Mouse (Mus musculus) limb, embryonic 15.5 days (tissue): ENCODE measurements around the gene Cars. TPM values are rescaled to one million over a fixed set of nuclear protein-coding genes. Genes with fewer than 3 reads are reported as not detected.

ENCODE experiments used
- ATAC-seq: fragments of 200-750 bp; cut with Nextera tagmentation; 2 replicates; pipeline ENCODE4 v1.8.0; 2017; ENCODE audit warnings: low read depth, moderate TSS enrichment; ENCODE audit not compliant: insufficient number of reproducible peaks, low FRiP score, low TSS enrichment
- H3K27ac ChIP-seq: fragments of 300-500 bp; sonication (generic); 2 replicates; pipeline ENCODE4 v1.5.1; 2015; ENCODE audit warnings: moderate library complexity, mild to moderate bottlenecking, inconsistent platforms
- H3K27me3 ChIP-seq: fragments of 300-500 bp; sonication (generic); 2 replicates; pipeline ENCODE4 v1.6.1; 2015; ENCODE audit warnings: inconsistent platforms
- H3K36me3 ChIP-seq: fragments of 300-500 bp; sonication (generic); 2 replicates; pipeline ENCODE4 v1.6.1; 2015; ENCODE audit warnings: inconsistent platforms
- H3K4me1 ChIP-seq: fragments of 300-500 bp; sonication (generic); 2 replicates; pipeline ENCODE4 v1.6.1; 2015; ENCODE audit warnings: inconsistent platforms
- H3K4me2 ChIP-seq: fragments of 300-500 bp; sonication (generic); 2 replicates; pipeline ENCODE4 v1.6.1; 2015; ENCODE audit warnings: mild to moderate bottlenecking, inconsistent platforms
- H3K4me3 ChIP-seq: fragments of 300-500 bp; sonication (generic); 2 replicates; pipeline ENCODE4 v1.5.1; 2015; ENCODE audit warnings: mild to moderate bottlenecking, inconsistent platforms
- H3K9ac ChIP-seq: fragments of 300-500 bp; sonication (generic); 2 replicates; pipeline ENCODE4 v1.6.1; 2015; ENCODE audit warnings: inconsistent platforms
- H3K9me3 ChIP-seq: fragments of 300-500 bp; sonication (generic); 2 replicates; pipeline ENCODE4 v1.6.1; 2016; ENCODE audit warnings: inconsistent platforms
- whole genome bisulfite sequencing: fragments of 180-500 bp; shearing (Covaris S2); methylation state at CpG from one replicate; pipeline ENCODE4 v1.1.7; 2015; 5-methylcytosine and 5-hydroxymethylcytosine counted together
- polyA plus RNA-seq: library from polyadenylated mRNA; unstranded; fragments of >200 nt; fragmentation: Nextera tagmentation; extraction: Ambion mirVana; gene quantifications from 2 replicates; pipeline ENCODE4 v1.2.1, GENCODE M21; 2015

The Cars gene
- polyA plus RNA-seq, 1 experiment from 2014 or later: 61.9 TPM

DNA sequence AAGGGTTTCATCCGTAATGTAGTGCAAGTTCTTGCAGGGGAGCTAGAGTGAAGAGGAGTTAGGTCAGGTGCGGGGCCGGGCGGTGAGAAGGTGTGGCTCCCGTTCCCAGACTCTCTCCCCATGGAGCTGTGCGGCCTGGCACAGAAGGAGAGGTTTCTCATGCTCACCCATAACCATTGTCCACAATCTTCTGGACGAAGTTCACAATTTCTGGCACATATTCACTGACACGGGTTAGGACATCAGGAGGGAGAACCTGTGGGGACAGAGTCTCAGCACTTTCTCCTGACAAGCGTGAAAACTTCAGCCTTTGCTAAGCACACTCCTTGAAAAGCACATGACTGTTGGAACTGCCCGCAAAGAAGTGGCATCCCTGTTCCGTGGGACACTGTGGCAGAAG, 24.1 kb downstream of the Cars start:
- Histone ChIP-seq H3K27ac (no peak overlapping the region), H3K9me3 (no peaks in the 10 kb centered on the region), H3K9ac (no peak overlapping the region), H3K36me3 (peaks cover 98% of the 10 kb centered on the region), H3K4me2 (no peak overlapping the region), H3K27me3 (no peaks in the 10 kb centered on the region), H3K4me1 (no peaks in the 10 kb centered on the region), H3K4me3 (no peak overlapping the region)
- ATAC-seq: no peak
- WGBS: 95% methylated on average over 11 of the region's 11 CpGs

DNA sequence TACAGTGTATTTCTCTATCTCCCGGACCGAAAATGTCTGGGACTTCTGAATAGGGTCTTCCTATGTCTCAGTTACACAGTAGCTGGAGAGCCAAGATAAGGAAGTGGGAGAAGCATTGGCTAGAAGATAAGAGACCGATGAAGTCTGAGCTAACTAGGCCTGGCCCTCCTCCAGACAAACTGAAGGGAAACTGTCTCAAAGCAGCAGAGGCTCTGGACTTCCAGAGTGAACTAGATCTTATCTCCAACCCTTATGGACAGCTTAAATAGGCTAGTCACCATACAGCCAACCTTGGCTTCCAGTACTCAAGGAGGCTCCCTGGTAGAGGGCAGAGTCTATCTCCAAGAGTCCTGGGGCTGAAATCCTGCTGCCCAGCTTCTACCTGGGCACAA, 34.2 kb downstream of the Cars start:
- Histone ChIP-seq H3K9me3 (no peaks in the 10 kb centered on the region), H3K27ac (no peak overlapping the region), H3K27me3 (no peaks in the 10 kb centered on the region), H3K36me3 (peaks cover 98% of the 10 kb centered on the region), H3K4me2 (no peak overlapping the region), H3K4me1 (no peaks in the 10 kb centered on the region), H3K9ac (no peak overlapping the region), H3K4me3 (no peak overlapping the region)
- ATAC-seq: no peak
- 94% methylated on average over 3 of the region's 3 CpGs for WGBS

DNA sequence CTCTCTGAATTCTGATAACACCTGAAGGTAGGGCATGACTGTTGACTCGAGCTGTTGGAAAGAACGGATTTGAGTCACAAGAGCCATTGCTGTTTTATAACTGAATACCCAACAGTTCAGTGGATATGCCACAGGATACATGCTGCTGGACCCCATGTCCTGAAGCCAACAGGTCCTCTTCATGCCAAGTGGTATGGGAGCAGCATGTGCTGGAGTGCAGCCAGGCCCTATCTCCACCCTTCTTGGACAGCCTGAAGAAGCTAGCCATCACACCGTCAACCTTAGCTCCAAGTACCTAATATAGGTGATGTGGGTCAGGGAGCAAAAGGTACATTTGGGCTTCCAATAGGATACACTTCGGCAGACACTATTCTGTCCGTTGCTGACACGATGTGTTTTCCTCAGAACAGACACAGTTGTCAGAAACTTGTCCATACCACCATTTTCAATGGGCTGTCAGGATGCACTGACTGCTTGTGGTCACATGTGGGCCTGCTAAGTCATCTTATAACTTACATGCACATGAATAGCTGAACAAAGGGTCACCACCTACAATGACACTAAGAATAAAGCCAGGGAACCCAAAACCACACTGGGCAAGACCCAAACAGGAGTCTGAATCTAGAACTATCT, 34.8 kb downstream of the Cars start:
- 93% methylated on average over 6 of the region's 6 CpGs for WGBS
- Histone ChIP-seq H3K4me2 (no peak overlapping the region), H3K27ac (no peak overlapping the region), H3K9ac (no peak overlapping the region), H3K9me3 (no peaks in the 10 kb centered on the region), H3K27me3 (no peaks in the 10 kb centered on the region), H3K4me3 (no peak overlapping the region), H3K4me1 (no peaks in the 10 kb centered on the region), H3K36me3 (peaks cover 98% of the 10 kb centered on the region)
- ATAC-seq: no peak

DNA sequence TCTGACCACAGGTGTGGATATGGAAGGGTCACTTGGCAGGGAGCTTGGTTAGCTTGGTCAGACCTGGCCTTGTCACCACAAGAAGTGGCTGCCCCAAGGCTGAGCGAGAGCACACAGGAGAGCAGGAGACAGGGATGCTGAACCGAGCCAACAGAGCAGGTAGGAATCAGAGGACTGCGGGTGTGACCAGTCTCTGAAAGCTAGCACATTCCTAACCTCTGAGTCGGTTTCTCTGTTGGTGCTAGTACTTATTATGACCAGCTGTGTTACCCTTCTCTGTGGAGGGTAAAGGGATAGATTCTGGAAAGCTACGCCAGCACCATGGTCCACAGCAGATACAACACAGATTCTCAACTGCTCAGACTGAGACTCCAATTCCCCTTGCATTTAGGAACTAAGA, 36.1 kb downstream of the Cars start:
- Histone ChIP-seq H3K9me3 (no peaks in the 10 kb centered on the region), H3K4me1 (no peaks in the 10 kb centered on the region), H3K27ac (no peak overlapping the region), H3K27me3 (no peaks in the 10 kb centered on the region), H3K36me3 (peaks cover 98% of the 10 kb centered on the region), H3K4me2 (no peak overlapping the region), H3K9ac (no peak overlapping the region), H3K4me3 (no peak overlapping the region)
- ATAC-seq: no peak
- WGBS: 88% methylated on average over 5 of the region's 5 CpGs

DNA sequence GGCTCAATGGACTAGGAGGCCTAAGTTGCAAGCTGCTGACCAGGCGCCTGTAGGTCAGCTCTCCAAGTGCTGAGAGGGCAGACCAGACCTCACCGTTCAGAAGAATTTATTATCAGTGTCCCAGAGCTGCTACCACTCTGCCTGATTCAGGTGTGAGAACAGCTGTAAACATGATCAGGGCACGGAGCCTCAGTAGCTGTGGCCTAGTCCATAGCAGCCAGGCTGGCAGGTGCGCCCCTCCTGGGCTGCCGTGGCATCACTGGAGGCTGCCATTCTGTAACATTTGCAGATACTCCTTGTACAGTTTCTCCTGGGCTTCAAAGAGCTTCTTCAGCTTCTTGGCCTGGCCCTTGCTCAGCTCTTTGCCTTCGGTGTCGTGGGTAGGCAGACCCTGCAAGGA, 42.3 kb downstream of the Cars start:
- Histone ChIP-seq H3K9me3 (no peaks in the 10 kb centered on the region), H3K4me3 (no peak overlapping the region), H3K9ac (no peak overlapping the region), H3K27me3 (no peaks in the 10 kb centered on the region), H3K4me1 (no peaks in the 10 kb centered on the region), H3K36me3 (peaks cover 79% of the 10 kb centered on the region), H3K4me2 (no peak overlapping the region), H3K27ac (no peak overlapping the region)
- ATAC-seq: no peak
- 91% methylated on average over 7 of the region's 7 CpGs for WGBS

DNA sequence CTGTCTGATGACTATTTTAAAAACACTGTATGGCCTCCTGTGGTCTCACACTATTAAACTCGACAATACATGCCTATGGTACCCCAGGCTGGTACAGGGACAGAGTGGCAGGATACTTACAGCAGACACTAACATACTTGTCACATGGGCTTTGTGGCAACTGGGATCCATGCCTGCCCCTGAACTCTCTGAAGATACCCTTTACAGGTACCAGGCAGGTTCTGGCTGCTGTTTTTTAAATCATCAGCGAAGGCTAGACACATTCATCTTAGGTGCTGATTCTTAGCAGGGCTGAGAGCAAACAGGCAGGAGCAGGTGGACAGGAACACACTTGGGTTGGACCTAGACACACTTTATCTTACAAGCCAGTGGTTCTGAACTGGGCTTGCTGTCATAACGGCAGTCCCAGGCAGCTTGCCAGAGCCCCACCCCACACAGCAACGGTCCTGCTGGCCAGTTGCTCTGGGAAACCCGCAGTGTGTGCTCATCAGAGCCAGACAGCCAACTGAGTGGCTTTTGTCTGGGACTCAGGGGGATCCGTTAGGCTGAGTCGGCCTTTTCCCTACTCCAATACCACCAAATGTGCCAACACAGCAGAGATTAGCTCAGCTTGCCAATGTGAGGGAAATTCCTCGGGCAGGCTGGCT, 42.8 kb downstream of the Cars start:
- no peaks in the 10 kb centered on the region for H3K9me3 ChIP-seq
- no peaks in the 10 kb centered on the region for H3K4me1 ChIP-seq
- H3K4me3 ChIP-seq: no peak overlapping the region
- peaks cover 73% of the 10 kb centered on the region for H3K36me3 ChIP-seq
- H3K9ac ChIP-seq: no peak overlapping the region
- no peak overlapping the region for H3K27ac ChIP-seq
- ATAC-seq: no peak
- 80% methylated on average over 8 of the region's 8 CpGs for WGBS
- H3K27me3 ChIP-seq: no peaks in the 10 kb centered on the region
- no peak overlapping the region for H3K4me2 ChIP-seq

DNA sequence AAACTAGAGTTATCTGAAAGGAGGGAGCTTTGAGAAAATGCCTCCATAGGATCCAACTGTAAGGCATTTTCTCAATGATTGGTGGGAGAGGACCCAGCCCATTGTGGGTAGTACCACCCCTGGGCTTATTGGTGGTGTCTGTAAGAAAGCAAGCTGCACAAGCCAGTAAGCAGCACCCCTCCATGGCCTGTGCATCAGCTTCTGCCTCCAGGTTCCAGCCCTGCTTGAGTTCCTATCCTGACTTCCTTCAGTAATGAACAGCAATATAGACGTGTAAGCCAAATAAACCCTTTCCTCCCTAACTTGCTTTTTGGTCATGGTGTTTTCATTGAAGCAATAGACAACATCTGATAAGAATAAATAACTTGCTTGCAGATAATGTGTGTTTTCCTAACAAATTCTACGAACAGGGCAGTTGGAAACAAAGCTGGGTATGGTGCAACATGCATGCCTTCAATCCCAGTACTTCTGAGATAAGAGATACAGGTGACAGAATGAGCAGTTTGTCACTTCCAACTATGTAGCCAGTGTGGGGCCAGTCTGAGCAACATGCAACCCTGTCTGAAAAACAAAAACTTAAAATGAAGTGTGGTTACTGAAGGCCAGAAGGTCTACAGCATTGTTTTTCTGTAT, 50.2 kb downstream of the Cars start:
- Histone ChIP-seq H3K4me3 (peak overlapping the region; percentile 98), H3K9me3 (no peaks in the 10 kb centered on the region), H3K36me3 (peaks cover under 1% of the 10 kb centered on the region; the same call in 1 of the 2 replicates), H3K27ac (peak overlapping the region; percentile 94), H3K9ac (peak overlapping the region; percentile 79), H3K27me3 (no peaks in the 10 kb centered on the region), H3K4me2 (peak overlapping the region; percentile 87), H3K4me1 (peaks cover 9% of the 10 kb centered on the region)
- ATAC-seq: 0 out of 2 replicates have a peak, but pooled peaks have one; percentile 3
- 34% methylated on average over 2 of the region's 2 CpGs for WGBS

DNA sequence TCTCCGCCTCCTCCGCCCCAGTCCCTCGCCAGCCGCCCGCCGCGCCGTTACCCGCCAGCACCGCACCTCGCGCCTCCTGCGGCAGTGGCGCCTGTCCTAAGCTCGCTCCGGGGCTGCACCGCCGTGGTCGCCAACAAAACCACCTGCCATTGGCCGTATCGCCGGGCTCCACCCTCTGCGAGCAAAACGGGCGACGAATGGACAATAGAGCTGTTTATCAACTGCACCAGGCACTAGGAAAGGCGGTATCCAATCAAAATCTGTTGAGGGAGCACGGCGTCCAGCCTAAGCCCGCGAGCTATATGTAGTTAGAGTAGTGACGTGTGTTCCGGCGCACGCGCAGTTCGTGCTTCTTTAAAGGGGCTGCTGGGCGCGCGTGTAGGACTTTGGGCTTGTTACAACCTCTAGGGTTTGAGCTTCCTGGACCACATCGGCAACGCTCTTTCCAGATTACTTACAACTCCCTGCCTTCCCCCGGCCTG, 50.9 kb downstream of the Cars start, which contains the start of gene Nap1l4:
TSS of gene Nap1l4 (minus strand) at position 131 of the 482 bp plus-strand sequence.
- WGBS: under 1% methylated on average over 43 of the region's 43 CpGs

DNA sequence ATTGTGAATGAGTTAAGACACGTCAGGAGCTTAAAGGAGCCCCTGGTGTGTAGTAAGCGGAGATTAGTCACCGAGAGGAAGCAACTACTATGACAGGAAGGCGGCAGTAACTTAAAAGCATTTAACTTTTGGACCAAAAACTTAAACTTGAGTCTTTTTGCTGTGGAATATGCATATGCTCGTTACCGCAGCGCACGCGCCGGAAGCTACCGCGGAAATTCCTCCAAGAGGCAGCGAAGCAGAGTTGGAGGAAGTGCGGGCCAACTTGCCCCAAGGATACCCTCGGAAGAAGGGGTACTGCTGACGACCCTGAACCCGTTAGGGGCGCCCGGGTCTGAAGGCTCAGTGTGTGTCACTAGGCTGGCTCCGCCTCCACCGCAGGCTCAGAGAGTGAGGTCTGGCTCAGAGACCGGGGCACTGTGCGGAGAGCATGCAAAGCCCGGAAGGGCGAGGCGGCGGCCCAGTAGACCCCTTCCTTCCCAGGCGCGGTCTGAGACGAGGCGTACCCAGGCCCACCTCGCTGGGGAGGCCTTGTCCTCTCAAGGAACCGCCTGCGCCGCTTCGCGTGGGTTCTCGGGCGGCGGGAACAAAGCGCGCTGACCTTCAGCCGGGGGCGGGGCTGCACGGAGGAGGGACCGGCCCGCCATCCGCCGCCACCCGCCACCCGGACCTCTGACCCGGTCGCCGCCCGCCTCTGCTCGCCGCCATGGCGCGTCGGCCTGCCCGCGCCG, 51.5 kb downstream of the Cars start:
- peak overlapping the region; percentile 81 for H3K9ac ChIP-seq
- peak; percentile 60 for ATAC-seq
- WGBS: under 1% methylated on average over 61 of the region's 63 CpGs

More for the DNA sequence above, 50.9 kb downstream of the Cars start, which contains the start of gene Nap1l4:
- Histone ChIP-seq H3K9me3 (no peaks in the 10 kb centered on the region), H3K4me3 (peak within 1 kb of the TSS; percentile 98), H3K4me1 (peaks cover 13% of the 10 kb centered on the region), H3K27me3 (no peaks in the 10 kb centered on the region), H3K27ac (peak within 1 kb of the TSS; percentile 94), H3K36me3 (no peaks in the 10 kb centered on the region; the same call in 1 of the 2 replicates), H3K9ac (peak within 1 kb of the TSS; percentile 81), H3K4me2 (peak within 1 kb of the TSS; percentile 87)
- peak; percentile 100 for ATAC-seq

DNA sequence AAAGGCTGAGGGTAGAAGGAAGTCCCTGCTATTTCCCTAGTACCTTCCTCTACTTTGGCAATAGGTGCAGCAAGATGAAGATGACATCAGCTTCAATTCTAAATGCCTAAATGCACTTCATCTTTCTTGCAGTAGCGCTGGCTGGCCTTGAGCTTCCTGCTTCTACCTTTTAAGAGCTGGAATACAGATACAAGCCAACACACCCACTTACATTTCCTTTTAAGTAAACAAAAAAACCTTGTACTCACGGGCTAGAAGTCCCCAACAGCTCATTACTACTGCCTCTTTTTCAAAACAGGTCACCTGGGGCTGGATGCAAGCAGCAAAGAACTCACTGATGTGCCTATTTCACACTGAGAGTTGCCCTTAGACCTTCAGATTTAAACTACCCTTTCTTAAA, 53.3 kb downstream of the Cars start:
- no peak overlapping the region for H3K4me2 ChIP-seq
- H3K27ac ChIP-seq: no peak overlapping the region
- no peak overlapping the region for H3K9ac ChIP-seq
- WGBS: 51% methylated on average over 2 of the region's 2 CpGs
- no peaks in the 10 kb centered on the region for H3K27me3 ChIP-seq
- H3K36me3 ChIP-seq: no peaks in the 10 kb centered on the region; the same call in 1 of the 2 replicates
- no peak for ATAC-seq
- no peak overlapping the region for H3K4me3 ChIP-seq
- H3K4me1 ChIP-seq: peaks cover 13% of the 10 kb centered on the region
- H3K9me3 ChIP-seq: no peaks in the 10 kb centered on the region

More for the DNA sequence above, 51.5 kb downstream of the Cars start:
- Histone ChIP-seq H3K4me1 (peaks cover 13% of the 10 kb centered on the region), H3K27ac (peak overlapping the region; percentile 94), H3K4me2 (peak overlapping the region; percentile 56), H3K9me3 (no peaks in the 10 kb centered on the region), H3K27me3 (no peaks in the 10 kb centered on the region), H3K4me3 (peak overlapping the region; percentile 98), H3K36me3 (no peaks in the 10 kb centered on the region; the same call in 1 of the 2 replicates)

DNA sequence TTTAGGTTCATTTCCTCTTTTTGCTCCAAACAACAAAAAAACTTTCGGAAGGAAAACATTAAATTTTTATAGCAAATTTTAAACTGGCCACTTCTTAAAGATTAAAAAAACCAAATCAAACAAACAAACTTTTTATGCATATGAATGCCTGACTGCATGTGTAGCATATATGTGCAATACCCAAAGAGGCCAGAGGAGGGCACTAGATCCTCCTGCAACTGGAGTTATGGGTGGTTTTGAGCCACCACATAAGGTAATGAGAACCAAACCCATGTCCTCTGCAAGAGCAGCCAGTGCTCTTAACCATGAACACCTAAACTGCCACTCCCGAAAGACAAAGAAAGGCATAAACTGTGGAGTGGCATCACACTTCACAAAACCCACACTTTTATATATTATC, 55.5 kb downstream of the Cars start:
- H3K36me3 ChIP-seq: peaks cover 14% of the 10 kb centered on the region
- no peak overlapping the region for H3K27ac ChIP-seq
- no peak overlapping the region for H3K4me3 ChIP-seq
- no peaks in the 10 kb centered on the region for H3K27me3 ChIP-seq
- no peak overlapping the region for H3K9ac ChIP-seq
- no peak overlapping the region for H3K4me2 ChIP-seq
- WGBS: 87% methylated on average over 2 of the region's 2 CpGs
- ATAC-seq: no peak
- H3K9me3 ChIP-seq: no peaks in the 10 kb centered on the region
- peaks cover 9% of the 10 kb centered on the region for H3K4me1 ChIP-seq
